Mouse (Mus musculus): ENCODE measurements around the gene Fancb.

GRCm38 (mm10) chrX:164941540-164941939 is 38.9 kb upstream of the Fancb start:
- TF ChIP-seq POLR2A (IDR thresholded peaks at IDR 0.05; ENCODE audit: control insufficient read depth in 1 of 2, insufficient read depth in 1 of 2, low read depth in 1 of 2, low read length in 2 of 2, poor library complexity in 1 of 2) (no peak), EP300 (IDR thresholded peaks at IDR 0.05; ENCODE audit: low read depth in 1 of 2, low read length in 2 of 2) (no peak), POLR2AphosphoS2 (IDR thresholded peaks at IDR 0.05; ENCODE audit: low read length) (no peak), ELF1 (IDR thresholded peaks at IDR 0.05; ENCODE audit: low read depth, low read length) (no peak)

Measured in MEL (cell line).